Mouse (Mus musculus): ENCODE measurements at regions not wholly inside any gene's neighbourhood (a gene's known extent, or its start where the extent isn't known, plus 50 kb on each side); places are given as distances from the start of the nearest gene placed in this dataset.
A peak's percentile ranks its signal among the peaks of the same experiment; 100 is the strongest.

- DNase-seq (ENCODE audit: extremely low spot score in 1 of 2, low spot score in 2 of 2) = no peak
- no peak for TF ChIP-seq CTCF (IDR thresholded peaks at IDR 0.05)
- Histone ChIP-seq H3K4me3 (no peak overlapping the region), H3K27ac (no peak overlapping the region)
- intact Hi-C loops (cut with DNase I) = no loop called here
Measured at GRCm38 (mm10) chr7:70669065-70669464, 302.5 kb upstream of the Nr2f2 start.

GRCm38 (mm10) chr7:70660162-70660561, 293.6 kb upstream of the Nr2f2 start:
- no peak overlapping the region for H3K27ac ChIP-seq
- H3K4me3 ChIP-seq = no peak overlapping the region
- DNase-seq (ENCODE audit: extremely low spot score in 1 of 2, low spot score in 2 of 2) = no peak
- no peak for TF ChIP-seq CTCF (IDR thresholded peaks at IDR 0.05)
- intact Hi-C loops (cut with DNase I) = no loop called here

GRCm38 (mm10) chr7:70649760-70650377, 283.3 kb upstream of the Nr2f2 start:
- no peak overlapping the region for H3K4me3 ChIP-seq
- H3K27ac ChIP-seq = no peak overlapping the region
- TF ChIP-seq CTCF (IDR thresholded peaks at IDR 0.05) = no peak
- intact Hi-C loops (cut with DNase I) = no loop called here
- DNase-seq (ENCODE audit: extremely low spot score in 1 of 2, low spot score in 2 of 2) = no peak

GRCm38 (mm10) chr7:70646801-70647200, 280.3 kb upstream of the Nr2f2 start:
- TF ChIP-seq CTCF (IDR thresholded peaks at IDR 0.05) = no peak
- Histone ChIP-seq H3K27ac (no peak overlapping the region), H3K4me3 (no peak overlapping the region)
- no peak for DNase-seq (ENCODE audit: extremely low spot score in 1 of 2, low spot score in 2 of 2)
- intact Hi-C loops (cut with DNase I) = no loop called here

- intact Hi-C loops (cut with DNase I) = no loop called here
- no peak overlapping the region for H3K4me3 ChIP-seq
- H3K27ac ChIP-seq = no peak overlapping the region
- TF ChIP-seq CTCF (IDR thresholded peaks at IDR 0.05) = no peak
- no peak for DNase-seq (ENCODE audit: extremely low spot score in 1 of 2, low spot score in 2 of 2)
Measured at GRCm38 (mm10) chr7:70643694-70644301, 277.3 kb upstream of the Nr2f2 start.

GRCm38 (mm10) chr7:70643055-70643454, 276.5 kb upstream of the Nr2f2 start:
- Histone ChIP-seq H3K4me3 (no peak overlapping the region), H3K27ac (no peak overlapping the region)
- no peak for TF ChIP-seq CTCF (IDR thresholded peaks at IDR 0.05)
- intact Hi-C loops (cut with DNase I) = no loop called here
- no peak for DNase-seq (ENCODE audit: extremely low spot score in 1 of 2, low spot score in 2 of 2)

GRCm38 (mm10) chr7:70641217-70641616, 274.7 kb upstream of the Nr2f2 start:
- no peak for DNase-seq (ENCODE audit: extremely low spot score in 1 of 2, low spot score in 2 of 2)
- Histone ChIP-seq H3K27ac (no peak overlapping the region), H3K4me3 (no peak overlapping the region)
- intact Hi-C loops (cut with DNase I) = no loop called here
- TF ChIP-seq CTCF (IDR thresholded peaks at IDR 0.05) = no peak

GRCm38 (mm10) chr7:70640574-70640973, 274.0 kb upstream of the Nr2f2 start:
- no peak overlapping the region for H3K27ac ChIP-seq
- H3K4me3 ChIP-seq = no peak overlapping the region
- DNase-seq (ENCODE audit: extremely low spot score in 1 of 2, low spot score in 2 of 2) = no peak
- intact Hi-C loops (cut with DNase I) = no loop called here
- no peak for TF ChIP-seq CTCF (IDR thresholded peaks at IDR 0.05)

- H3K27ac ChIP-seq = no peak overlapping the region
- DNase-seq (ENCODE audit: extremely low spot score in 1 of 2, low spot score in 2 of 2) = no peak
- TF ChIP-seq CTCF (IDR thresholded peaks at IDR 0.05) = no peak
- no peak overlapping the region for H3K4me3 ChIP-seq
- intact Hi-C loops (cut with DNase I) = no loop called here
Measured at GRCm38 (mm10) chr7:70638161-70638560, 271.6 kb upstream of the Nr2f2 start.

- Histone ChIP-seq H3K27ac (no peak overlapping the region), H3K4me3 (no peak overlapping the region)
- DNase-seq (ENCODE audit: extremely low spot score in 1 of 2, low spot score in 2 of 2) = peak in 1 of 2 experiments; percentile 9
- intact Hi-C loops (cut with DNase I) = no loop called here
- no peak for TF ChIP-seq CTCF (IDR thresholded peaks at IDR 0.05)
Measured at GRCm38 (mm10) chr7:70634016-70634415, 267.5 kb upstream of the Nr2f2 start.

GRCm38 (mm10) chr7:70633577-70633976, 267.0 kb upstream of the Nr2f2 start:
- Histone ChIP-seq H3K4me3 (no peak overlapping the region), H3K27ac (no peak overlapping the region)
- intact Hi-C loops (cut with DNase I) = no loop called here
- no peak for TF ChIP-seq CTCF (IDR thresholded peaks at IDR 0.05)
- peak; percentile 37 to 48 for DNase-seq (ENCODE audit: extremely low spot score in 1 of 2, low spot score in 2 of 2)

- intact Hi-C loops (cut with DNase I) = no loop called here
- Histone ChIP-seq H3K27ac (no peak overlapping the region), H3K4me3 (no peak overlapping the region)
- TF ChIP-seq CTCF (IDR thresholded peaks at IDR 0.05) = no peak
- DNase-seq (ENCODE audit: extremely low spot score in 1 of 2, low spot score in 2 of 2) = no peak
Measured at GRCm38 (mm10) chr7:70625643-70626231, 259.2 kb upstream of the Nr2f2 start.
